Mouse (Mus musculus): ENCODE measurements around the gene Cbln3.

Gene Cbln3

DNA sequence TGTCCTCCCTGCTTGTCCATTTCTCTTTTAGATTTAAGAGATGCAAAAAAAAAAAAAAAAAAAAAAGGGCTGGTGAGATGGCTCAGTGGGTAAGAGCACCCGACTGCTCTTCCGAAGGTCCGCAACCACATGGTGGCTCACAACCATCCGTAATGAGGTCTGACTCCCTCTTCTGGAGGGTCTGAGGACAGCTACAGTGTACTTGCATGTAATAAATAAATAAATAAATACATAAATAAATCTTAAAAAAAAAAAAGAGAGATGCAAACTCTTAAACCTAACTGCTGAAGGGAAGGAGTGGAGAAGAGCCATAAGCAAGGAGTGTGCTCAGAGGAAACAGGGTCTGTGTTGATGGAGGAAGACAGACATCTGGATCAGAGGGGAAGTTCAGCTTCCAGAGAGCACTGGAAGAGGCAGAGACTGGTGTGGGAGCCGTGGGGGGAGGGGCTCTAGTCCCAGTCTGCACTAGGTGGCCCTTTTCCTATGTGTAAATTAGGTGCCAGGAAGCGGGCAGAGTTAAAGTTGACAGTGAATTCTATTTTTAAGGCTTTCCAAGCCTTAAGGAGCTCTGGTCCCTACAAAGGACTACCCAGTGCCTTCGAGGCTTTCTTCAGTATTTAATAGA is 5.8 kb downstream of the Cbln3 start:
- DNase-seq = no peak

DNA sequence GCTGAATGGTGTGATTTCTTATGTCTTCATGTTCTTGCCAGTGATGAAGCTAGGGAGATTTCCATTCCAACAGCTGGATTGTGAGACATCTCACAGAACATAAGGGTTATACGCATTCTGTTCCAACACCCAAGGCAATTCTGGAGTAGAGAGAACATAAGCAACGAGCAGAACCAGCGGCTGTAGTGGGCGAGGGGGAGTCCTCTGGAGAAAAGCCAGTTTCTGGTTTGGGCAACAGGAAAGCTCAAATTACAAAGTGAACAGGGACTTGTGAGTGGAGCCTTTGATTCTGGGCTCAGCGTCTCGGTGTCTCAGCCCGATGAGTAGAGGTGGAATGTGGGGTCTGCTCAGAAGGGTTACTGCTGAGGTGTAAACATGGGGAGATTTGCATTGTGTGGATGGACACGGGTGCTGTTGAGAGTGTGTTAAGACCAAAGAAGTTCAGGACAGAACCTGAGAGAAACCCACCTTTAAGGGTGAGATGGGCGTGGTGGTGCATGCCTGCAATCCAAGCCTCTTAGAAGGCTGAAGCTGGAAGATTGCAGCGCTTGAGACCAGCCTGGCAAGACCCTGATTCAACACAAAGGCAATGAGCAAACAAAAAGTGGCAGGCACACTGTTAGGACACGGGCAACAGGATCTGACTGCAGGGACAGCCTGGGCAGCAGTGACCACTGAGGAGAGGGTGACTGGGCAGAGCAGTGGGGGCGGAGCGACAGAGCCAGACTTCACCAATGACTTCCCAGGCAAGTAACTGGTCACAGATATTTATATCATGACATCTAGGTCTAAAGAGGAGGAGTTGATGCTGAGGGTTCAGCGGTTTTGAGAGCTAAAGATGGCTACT is 6.5 kb downstream of the Cbln3 start:
- DNase-seq = no peak

DNA sequence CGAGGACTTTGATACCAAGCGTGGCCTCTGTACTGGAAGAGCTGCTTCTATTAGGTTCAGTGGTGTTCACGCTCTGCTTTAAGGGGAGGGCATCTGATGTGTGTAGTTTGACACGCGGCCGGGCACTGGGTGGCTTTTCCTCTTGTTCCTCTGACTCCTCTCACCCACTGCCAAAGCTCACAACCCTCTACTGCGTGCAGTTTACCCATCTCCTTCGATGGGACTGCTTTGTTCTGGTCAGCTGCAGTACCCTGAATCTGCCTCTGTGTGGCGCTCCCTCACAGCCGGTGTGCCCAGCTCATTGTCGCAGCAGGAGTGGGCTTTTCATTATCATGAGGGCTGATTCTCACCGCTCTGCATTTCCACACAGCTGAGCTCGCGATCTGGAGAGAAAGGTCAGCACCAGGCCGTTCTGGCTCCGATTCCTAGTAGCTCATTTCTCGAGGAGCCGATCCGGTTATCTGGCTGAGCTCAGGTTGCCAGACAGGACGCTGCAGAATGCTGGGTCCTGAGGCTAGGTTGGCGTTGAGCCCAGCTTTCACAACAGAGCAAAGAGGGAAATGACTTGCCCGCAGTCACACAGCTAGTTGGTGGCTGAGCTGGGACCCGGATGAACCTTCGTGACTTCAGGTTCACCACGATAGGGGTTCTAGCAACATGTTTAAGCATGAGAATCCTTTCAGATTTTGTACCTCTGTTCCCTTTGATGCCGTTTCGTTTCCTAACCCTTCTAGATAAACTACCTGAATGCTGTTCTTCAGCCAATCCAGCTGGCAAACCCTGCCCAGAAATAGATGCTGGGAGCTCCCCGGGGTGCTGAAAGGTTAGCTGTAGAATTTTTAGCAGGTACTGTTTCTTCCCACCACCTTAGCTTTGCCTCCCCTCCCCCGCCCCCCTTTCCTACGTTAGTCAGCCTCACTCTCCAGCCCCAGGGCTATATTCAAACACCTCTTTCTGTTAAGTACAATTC is 10.2 kb downstream of the Cbln3 start:
- peak; percentile 81 for DNase-seq

DNA sequence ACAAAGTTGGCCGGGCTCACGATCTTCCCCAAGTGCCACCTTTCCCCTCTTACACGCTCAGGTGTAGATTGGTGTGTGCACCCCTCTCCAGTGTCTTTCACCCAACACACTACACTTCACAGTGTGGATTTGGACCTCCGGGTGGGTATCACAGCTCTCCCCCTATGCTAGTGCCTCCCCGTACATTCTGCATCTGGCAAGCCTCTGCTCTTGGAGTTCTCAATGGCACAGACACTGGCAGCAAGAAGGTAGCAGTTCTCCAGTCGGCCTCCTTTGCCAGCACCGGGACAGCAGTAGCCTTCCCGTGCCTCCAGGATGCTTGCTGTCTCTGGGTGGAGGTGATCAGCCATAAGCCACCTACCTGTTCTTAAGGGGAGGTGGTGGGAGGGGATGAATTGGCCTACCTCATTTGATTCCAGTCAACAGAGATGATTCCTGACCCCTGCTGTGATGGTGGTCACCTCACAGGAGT is 10.9 kb downstream of the Cbln3 start:
- DNase-seq = no peak

DNA sequence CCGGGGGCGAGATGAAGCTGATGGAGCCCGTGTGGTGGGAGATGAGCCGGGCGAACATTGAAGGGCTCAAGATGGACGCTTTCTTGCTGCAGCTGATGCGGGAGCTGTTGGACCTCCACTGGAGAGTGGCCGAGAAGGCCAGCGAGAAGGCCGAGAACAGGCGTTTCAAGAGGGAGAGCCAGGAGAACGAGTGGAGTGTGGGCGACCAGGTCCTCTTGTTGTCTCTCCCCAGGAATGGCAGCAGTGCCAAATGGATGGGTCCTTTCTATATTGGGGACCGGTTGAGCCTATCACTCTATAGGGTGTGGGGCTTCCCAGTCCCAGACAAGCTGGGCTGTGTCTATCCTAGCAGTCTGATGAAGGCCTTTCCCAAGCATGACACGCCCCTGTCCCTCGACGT is 11.6 kb downstream of the Cbln3 start:
- no peak for DNase-seq

DNA sequence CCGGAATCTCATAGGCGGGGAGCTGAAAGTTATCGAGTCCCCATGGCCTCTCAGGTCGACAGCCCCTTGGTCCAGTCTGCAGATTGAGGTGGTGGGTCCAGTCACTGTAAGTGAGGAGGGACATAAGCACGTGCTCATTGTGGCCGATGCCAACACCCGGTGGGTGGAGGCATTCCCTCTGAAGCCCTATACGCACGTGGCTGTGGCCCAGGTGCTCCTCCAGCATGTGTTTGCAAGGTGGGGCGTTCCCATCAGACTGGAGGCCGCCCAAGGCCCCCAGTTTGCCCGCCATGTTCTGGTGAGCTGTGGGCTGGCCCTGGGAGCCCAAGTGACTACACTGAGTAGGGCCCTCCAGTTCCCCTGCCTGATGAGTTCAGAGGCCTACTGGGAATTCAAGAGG is 12.2 kb downstream of the Cbln3 start:
- DNase-seq = no peak

DNA sequence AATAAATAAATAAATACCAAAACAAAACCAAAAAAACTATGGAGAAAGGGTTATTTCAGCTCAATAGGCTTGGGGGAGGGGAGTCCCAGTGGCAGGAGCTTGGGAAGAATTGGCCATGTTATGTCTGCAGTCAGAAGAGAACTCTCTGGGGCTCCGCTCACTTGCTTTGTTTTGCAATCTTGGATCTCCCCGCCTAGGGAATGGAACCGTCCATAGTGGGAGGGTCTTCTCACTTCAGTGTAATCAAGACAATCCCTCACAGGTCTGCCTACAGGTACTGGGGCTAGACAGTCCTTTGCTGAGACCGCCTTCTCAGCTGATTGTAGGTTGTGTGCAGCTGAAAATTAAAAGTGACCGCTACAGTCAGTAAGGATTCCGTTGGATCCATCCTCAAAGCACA is 14.7 kb downstream of the Cbln3 start:
- DNase-seq = no peak

DNA sequence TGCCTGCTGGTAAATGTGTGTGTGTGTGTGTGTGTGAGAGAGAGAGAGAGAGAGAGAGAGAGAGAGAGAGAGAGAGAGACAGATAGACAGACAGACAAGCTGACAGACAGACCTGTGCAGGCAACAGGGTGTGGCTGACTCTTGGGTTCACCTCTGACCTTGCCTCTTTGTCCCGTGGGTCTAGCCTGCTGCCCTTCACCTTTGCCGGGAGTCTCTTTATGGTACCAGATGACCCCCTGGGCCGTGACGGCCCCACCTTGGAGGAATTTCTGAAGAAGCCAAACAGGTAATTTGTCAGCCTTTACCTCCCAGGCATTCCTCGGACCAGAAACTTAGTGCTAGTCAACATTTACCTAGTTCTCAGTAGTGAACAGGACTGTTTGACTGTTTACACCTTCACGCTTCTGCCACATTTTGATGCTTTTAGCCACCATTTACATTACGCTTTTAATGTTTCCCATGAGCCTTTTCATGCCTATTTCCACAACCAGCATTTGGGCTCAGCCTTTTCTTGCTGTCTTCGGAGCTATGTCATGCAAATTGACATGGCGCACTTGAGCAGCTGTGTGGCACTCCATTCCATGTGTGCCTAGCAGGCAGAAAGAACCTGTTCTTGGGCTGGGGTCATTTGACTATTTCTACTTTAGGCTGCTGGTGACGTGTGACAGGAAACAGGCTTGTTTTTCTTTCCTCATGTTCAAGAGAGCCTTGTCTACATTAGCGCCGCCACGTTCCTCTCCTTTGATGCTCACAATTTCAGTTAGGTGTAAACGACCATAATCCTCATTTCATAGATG is 15.8 kb downstream of the Cbln3 start:
- no peak for DNase-seq

DNA sequence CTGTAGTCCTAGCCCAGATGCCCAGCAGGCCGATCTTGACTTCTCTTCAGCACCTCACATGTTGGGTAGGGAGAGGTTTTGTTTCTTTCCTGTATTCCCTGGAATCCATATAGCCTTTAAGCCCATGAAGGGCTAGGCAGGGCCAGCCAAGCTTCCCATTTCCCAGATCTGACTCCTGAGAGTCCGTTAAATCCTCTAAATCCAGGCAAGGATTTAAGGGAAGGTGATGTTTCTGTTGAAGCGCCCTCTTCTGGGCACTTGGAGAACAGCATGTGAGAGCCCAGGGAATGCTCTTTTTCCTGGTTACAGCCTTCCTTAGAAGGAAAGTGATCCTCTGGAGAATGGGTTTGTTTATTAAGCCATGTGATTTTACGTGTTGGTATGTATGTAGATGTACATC is 17.2 kb downstream of the Cbln3 start:
- DNase-seq = peak; percentile 76

DNA sequence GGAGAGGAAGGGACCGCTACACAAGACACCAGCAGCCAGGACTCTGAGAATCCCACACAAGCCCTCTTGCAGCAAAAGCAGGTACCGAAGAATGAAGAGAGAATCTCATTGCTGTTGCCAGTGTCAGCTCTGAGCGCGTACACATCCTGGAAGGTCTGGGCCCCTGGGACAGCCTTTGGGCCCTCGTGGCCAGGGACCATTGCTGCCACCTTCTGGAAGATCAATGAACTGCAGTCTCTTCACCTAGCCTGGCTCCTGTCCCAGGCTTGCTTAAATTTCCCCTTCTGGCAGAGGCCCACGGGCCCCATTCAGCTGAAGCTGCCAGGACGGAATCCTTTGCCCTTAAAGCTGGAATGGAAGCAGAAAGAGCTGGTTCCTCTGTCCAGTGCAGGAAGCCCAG is 20.4 kb downstream of the Cbln3 start:
- peak; percentile 87 for DNase-seq

DNA sequence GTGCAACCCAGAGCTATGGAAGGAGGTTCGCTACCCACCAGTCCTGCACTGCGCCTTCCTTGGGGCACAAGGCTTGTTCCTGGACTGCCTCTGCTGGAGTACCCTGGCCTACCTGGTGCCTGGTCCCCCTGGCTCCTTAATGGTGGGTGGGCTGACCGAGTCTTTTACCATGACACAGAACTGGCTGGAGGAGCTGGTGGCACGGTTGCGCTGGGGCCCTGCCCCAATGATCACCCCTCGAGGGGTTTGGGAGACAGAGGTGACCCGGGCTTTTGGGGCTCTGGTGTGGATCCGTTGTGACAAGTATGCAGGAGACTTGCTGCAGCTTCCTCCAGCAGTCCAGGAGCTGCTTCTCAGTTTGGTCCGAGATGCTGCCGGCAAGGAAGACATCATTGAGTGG is 21.2 kb downstream of the Cbln3 start:
- no peak for DNase-seq

DNA sequence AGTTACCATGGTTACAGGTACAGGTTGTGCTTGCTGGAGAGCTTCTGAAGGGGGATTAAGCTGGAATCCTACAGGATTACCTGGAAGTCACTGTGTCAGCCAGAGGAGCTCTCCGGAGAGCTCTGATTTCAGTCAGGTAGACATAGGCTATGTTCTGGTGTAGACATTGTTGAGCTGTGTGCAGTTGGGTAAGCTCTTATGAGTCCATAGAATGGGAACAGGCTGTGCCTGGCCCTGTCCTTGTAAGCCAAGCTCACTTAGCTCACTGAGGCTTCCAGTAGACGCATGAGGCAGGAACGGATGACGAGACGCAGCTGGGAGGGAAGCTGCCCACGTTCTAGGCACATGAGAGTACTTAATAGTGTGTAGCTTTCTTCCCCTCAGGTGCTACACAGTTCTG is 22.0 kb downstream of the Cbln3 start:
- DNase-seq = no peak

DNA sequence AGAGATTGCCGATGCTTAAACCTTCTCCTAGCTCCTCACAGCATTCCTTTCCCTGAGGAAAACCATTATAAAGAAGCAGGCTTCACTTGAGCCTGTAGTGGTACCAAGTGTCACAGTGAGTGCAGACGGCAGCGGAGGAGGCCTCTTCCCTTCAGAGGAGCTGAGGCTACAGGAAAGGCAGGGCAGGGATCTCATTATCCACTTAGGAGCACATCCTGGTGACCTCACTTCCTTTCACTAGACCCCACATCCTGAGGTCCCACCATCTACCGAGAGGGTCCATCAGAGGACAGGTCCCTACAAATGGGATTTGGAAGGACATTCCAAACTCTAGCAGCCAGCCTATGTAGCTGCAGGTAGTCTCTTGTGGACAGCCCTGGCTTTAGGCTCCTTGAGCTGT is 26.6 kb downstream of the Cbln3 start:
- peak; percentile 26 for DNase-seq

DNA sequence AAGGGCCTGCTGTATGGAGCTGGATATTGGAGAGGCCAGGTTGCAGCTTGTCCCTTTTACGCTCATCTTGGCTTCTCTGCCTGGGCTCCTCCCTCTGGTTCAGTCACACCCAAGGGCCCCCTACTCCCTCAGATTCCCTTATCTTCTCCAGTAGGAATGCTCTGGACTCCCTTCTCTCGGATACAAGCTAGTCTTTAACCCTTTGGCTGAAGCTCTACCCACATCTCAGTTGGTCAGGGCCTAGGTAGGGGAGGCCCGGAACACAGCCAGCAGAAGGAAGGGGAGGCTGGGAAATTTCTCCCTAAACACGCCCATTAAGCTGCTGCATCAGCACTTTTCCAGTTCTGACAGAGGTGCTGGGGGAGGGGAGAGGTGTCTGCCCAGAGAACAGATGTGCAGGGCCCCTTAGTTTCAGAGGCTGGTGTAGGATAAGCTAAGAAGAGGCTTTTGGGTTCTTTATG is 29.1 kb downstream of the Cbln3 start:
- DNase-seq = peak; percentile 34

DNA sequence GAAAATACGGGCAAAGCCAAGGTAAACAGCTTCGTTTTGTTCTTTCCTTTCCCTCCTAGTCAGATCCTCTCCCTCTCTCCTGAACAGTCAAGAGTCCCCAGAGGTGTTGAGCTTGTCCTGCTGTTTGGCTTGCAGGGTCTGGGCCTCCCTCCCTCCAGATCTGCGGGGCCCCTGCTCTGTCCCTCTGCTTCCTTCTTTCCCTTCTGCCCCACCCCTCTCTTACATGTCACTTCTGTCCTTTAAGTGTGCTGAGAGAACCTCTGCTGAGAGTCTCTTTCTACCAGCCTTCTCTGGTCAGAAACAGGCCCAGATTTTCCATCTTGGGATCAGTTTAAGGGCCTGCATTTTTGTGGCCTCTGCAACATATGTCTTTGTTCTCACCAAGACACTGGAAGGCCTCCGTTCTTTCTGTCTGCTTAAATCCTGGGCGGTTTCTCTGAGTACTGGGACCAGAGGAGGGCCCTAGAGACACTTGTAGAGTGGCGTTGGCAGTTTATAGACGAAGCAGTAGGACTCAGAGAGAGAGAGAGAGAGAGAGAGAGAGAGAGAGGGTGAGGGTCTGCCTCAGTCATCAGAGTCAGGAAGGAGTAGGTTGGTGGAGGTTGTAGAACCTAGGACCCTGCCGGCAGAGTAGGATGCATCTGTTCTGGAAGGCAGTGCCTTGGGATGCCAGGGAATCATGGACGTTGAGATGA is 29.6 kb downstream of the Cbln3 start:
- DNase-seq = peak; percentile 24

DNA sequence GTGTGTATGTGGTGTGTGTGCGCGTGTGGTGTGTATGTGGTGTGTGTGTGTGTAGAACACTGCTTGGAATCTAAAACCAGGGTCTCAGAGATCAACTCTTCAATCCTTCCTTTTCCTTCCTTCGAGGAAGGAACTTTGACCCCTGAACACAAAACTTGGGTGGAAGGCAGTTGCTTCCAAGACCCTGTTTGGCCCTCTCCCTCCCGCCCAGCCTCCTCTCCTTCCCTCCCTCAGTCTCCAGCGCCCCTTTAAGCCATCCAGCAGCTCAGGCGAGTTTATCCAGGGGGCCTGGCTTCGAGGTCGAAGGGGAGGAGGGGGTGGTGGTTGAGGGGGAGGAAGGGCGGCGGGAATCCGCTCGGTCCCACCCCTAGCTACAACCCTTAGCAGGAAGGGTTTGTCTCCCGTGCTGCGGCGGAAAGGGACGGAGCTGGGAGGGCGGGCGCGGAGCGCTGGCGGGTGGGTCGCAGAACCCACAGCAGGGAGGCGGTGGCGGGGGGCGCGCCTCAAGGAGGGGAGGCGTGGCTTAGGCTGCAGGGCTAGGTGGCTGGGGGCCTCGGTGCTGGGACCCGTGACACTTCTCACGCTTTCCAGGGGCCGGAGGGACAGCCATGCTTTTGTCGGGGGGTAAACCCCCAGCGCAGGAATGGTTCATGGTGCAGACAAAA is 30.4 kb downstream of the Cbln3 start, which contains the start of gene Nynrin:
Nynrin (plus strand) TSS at position 390 of the 665 bp plus-strand sequence.
- peak; percentile 81 for DNase-seq

DNA sequence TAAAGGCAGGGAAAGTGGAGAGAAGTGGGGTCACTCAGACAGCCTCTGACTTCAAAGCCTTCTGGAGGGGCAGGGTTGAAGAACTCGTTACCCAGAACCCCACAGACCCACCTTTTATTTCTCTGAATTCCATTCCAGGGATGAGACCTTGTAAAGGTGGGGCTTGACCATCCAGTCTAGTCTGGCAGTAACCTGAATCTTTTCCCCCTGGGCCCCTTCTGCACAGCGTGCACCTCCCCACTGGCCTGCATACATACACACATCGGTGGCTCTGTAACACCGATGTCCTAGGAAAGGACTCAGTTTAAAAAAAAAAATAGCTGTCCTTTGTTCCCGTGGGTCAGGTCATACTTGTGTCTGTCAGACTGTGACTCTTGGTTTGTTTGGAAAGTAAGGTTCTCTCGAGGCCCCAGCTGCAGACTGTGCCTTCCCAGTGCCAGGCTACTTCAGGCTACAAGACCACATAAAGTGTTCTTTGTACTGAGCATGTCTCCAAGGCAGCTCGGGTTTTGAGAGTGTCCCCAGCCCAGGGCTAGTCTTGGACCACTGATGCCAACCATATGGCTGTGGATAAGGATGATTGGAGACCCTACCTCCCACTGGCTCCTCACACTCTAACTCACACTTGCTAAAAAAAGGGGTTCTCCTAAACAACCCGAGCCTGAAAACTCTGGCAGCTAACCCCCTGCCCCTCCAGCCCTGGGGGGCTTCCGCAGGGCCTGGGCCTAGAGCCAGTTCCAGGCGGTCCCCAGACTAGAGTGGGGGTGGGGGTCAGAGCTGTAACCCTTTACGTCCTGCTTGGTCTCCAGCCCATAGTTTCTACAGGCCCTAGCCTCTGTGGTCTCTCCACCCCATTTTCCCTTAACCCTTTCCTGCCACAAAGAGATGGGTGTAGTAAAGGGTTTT is 31.3 kb downstream of the Cbln3 start:
- no peak for DNase-seq

DNA sequence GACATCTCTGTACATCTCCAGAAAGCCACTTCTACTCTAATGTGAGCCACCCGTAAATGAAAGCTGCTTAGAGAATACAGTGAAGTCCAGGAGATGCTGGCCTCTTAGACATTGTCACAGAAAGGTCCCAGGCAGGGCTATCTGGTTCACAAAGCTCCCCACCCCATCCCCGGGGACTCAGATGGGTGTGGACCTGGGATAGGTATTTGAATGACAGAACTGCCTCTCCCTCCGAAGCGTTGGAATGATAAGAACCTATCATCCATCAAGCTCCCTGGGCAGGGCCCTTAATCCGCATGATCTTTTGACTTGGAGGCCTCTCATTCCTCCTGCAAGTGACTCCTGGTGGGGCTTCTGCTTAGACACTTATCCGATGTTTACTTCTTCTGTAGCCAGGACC is 33.3 kb downstream of the Cbln3 start:
- no peak for DNase-seq

DNA sequence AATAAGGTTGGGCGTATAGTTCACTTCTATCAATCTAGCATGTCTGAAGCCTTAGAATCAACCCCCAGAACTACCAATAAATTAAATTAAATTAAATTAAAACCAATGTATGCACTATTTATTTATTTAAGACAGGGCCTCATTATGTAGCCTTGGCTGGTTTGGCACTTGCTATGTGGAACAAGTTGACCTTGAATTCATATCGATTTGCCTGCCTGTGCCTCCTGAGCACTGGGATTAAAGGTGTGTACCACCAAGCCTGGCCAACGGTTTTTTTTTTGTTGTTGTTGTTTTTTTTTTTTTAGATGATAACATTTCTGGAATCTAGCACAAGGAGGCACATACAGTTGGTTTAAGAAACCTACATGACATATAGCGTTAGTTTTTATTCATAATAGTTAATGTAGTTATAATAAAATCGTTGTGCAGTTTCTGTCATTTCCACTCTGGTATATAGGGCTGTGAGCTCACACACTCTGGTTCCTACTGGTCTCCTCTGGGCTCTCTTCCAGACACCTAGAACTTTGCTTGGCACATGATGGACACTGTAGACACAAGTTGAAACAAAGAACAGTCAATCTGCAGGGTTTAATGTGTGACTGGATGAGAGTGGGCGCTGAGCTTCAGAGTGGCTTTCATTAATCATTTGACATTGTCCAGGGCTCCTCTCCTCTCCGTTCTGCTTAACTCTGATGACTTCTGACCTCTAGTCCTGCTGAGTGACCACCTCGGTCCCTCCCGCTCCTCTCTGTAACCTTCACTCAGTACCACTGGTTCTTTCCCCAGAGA is 38.5 kb downstream of the Cbln3 start:
- DNase-seq = no peak
